Mouse (Mus musculus) ES-E14 (cell line): ENCODE data around the gene Tepp.

Experiments used
- ZC3H11A ChIP-seq: IDR thresholded peaks from 2 replicates; pipeline ENCODE4 v1.6.1; 2012; ENCODE audit warnings: low read depth, mild to moderate bottlenecking, inconsistent platforms, low read length, borderline replicate concordance
- ZNF384 ChIP-seq: IDR thresholded peaks from 2 replicates; pipeline ENCODE4 v1.6.1; 2012; ENCODE audit warnings: low read depth, low read length, inconsistent platforms

DNA sequence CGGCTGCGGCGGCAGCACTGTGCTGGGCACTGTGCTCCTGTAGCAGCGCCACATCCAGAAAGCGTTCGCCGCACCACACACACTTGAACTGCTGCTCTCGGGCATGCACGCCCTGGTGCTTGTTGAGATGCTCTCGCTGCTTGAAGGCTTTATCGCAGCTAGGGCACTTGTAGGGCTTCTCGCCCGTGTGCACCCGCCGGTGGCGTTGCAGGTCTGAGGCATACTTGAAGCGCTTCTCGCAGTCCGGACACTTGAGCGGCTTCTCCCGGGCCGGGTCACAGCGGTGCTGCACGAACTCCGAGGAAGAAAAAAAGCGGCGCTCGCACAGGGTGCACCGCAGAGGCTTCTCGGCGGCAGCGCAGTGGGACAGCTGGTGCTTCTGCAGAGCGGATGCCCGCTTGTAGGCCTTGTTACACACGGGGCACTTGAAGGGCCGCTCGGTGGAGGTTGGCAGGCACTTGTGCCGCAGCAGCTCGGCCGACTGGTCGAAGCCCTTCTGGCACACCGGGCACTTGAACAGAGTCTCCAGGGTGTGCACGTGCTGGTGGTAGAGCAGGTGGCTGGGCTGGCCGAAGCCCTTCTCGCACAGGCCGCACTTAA lies 17.6 kb downstream of the Tepp start:
- TF ChIP-seq ZC3H11A: no peak
- TF ChIP-seq ZNF384: no peak
